8 mouse cellular contexts compared by ENCODE assay signal in the genomic region with DNA sequence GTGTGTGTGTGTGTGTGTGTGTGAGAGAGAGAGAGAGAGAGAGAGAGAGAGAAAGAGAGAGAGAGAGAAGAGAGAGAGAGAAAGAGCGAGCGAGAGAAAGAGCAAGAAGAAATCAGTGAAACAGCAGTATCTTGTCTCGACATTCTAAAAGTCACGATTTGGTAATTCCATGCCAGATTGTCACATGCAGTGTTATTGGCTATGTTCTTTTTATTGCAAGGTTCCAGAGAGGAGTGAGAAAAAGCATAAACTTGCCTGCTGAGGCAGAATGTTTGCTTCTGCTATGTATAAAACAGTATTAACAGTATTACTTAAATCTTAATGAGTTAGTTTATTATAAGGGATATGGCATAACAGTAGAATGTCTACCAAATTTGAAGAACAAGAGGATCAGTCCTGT. TPM values are rescaled to one million over a fixed set of nuclear protein-coding genes. Genes with fewer than 3 reads are reported as not detected.
DNase-seq lines count a peak whose midpoint lies in the region; ATAC-seq and TF ChIP-seq lines count a peak whose summit lies in the region.

No protein-coding gene starts in this region.

- H3K27ac ChIP-seq in layer of hippocampus, adult 2 months, result peak overlapping the region; percentile 51

- H3K4me3 ChIP-seq in layer of hippocampus, adult 2 months, result peak overlapping the region; percentile 47

- ATAC-seq in inflammation-experienced regulatory T-cells, adult 6 months, result no peak

- no peak for TF ChIP-seq CTCF in layer of hippocampus, adult 2 months (conservative IDR thresholded peaks at IDR 0.05)

- no peak for DNase-seq in layer of hippocampus, adult 2 months (ENCODE audit: low spot score in 2 of 2)
- no peak for DNase-seq in layer of hippocampus, adult 11-12 months (ENCODE audit: low spot score)
- peak; percentile 13 for DNase-seq in embryo, embryonic 11 days
- DNase-seq in induced T-regulatory cell, adult 2 months (ENCODE audit: low read depth), result peak; percentile 39
- peak; percentile 18 for DNase-seq in naive thymus-derived CD4-positive, alpha-beta T cell, adult 2 months (ENCODE audit: low read depth)
- DNase-seq in left cerebral cortex, adult 11 months (ENCODE audit: low spot score), result no peak
- DNase-seq in adrenal gland, postnatal 10 days, result no peak

RNA-seq across cellular contexts. Expression of a gene that starts 2.0 kb away (rescaled TPM):
- 10 to 100 TPM; 45.1 to 50.2 TPM for total RNA-seq in layer of hippocampus, adult 2 months (2021)
- 10 to 100 TPM; 76.4 to 77.6 TPM for total RNA-seq in adrenal gland, postnatal 10 days (2021)
- 1 to 10 TPM in 2 of 3 experiments, under 1 TPM in 1; 0.52 to 3.6 (median 3.3) TPM for polyA plus RNA-seq in inflammation-experienced regulatory T-cells, adult 6 months (2017; shearing (Covaris generic))

RNA-seq across cellular contexts. Expression of a gene that starts 2.2 kb away (rescaled TPM):
- 1 to 10 TPM; 2.9 to 4.0 TPM for total RNA-seq in layer of hippocampus, adult 2 months (2021)
- 1 to 10 TPM; 8.3 to 9.7 TPM for total RNA-seq in adrenal gland, postnatal 10 days (2021)
- polyA plus RNA-seq in inflammation-experienced regulatory T-cells, adult 6 months (2017; shearing (Covaris generic)), result under 1 TPM; 0.43 to 0.47 (median 0.47) TPM

RNA-seq across cellular contexts. Expression of a gene that starts 9.6 kb away (rescaled TPM):
- not detected for total RNA-seq in layer of hippocampus, adult 2 months (2021)
- under 1 TPM; 0.69 to 0.88 TPM for total RNA-seq in adrenal gland, postnatal 10 days (2021)
- not detected for polyA plus RNA-seq in inflammation-experienced regulatory T-cells, adult 6 months (2017; shearing (Covaris generic))

RNA-seq across cellular contexts. Expression of a gene that starts 12.3 kb away (rescaled TPM):
- total RNA-seq in layer of hippocampus, adult 2 months (2021), result 100 to 1,000 TPM; 108 to 115 TPM
- total RNA-seq in adrenal gland, postnatal 10 days (2021), result 100 to 1,000 TPM; 175 to 199 TPM
- polyA plus RNA-seq in inflammation-experienced regulatory T-cells, adult 6 months (2017; shearing (Covaris generic)), result 1 to 10 TPM; 2.1 to 9.3 (median 4.2) TPM

RNA-seq across cellular contexts. Expression of a gene that starts 24.7 kb away (rescaled TPM):
- 1 to 10 TPM; 3.2 to 3.6 TPM for total RNA-seq in layer of hippocampus, adult 2 months (2021)
- 10 to 100 TPM; 23.3 to 31.0 TPM for total RNA-seq in adrenal gland, postnatal 10 days (2021)
- polyA plus RNA-seq in inflammation-experienced regulatory T-cells, adult 6 months (2017; shearing (Covaris generic)), result 1 to 10 TPM in 1 of 3 experiments, under 1 TPM in 1, not detected in 1; 0.32 to 1.7 TPM

Comparison
In these comparisons a context has a peak if more than half of its experiments do, and no peak if none do; other contexts are left out.
1. DNase-seq: peak in embryo, embryonic 11 days (single experiment), induced T-regulatory cell, adult 2 months (single experiment) and naive thymus-derived CD4-positive, alpha-beta T cell, adult 2 months (single experiment); none in layer of hippocampus, adult 2 months (0 of 2), layer of hippocampus, adult 11-12 months (single experiment), left cerebral cortex, adult 11 months (single experiment) and adrenal gland, postnatal 10 days (single experiment).